Mouse (Mus musculus): ENCODE measurements at regions not wholly inside any gene's neighbourhood (a gene's known extent, or its start where the extent isn't known, plus 50 kb on each side); places are given as distances from the start of the nearest gene placed in this dataset.
A peak's percentile ranks its signal among the peaks of the same experiment; 100 is the strongest.

- H3K4me1 ChIP-seq: peaks cover 21% of the 10 kb centered on the region
- 71% methylated on average over 3 of the region's 3 CpGs for WGBS
- DNase-seq (ENCODE audit: low spot score): no peak
- H3K36me3 ChIP-seq: no peaks in the 10 kb centered on the region
- no peak overlapping the region for H3K4me3 ChIP-seq
- peaks cover 40% of the 10 kb centered on the region for H3K27me3 ChIP-seq (ENCODE audit: low read depth, poor library complexity, severe bottlenecking)
- no peak overlapping the region for H3K27ac ChIP-seq (replicated peaks)
- H3K9me3 ChIP-seq (replicated peaks): no peaks in the 10 kb centered on the region
These were observed 587.3 kb upstream of the Plxna2 start for GRCm38 (mm10) chr1:194030651-194031228.

- no peak for DNase-seq (ENCODE audit: low spot score)
- H3K36me3 ChIP-seq: no peaks in the 10 kb centered on the region
- H3K27ac ChIP-seq (replicated peaks): no peak overlapping the region
- H3K4me3 ChIP-seq: no peak overlapping the region
- H3K9me3 ChIP-seq (replicated peaks): no peaks in the 10 kb centered on the region
- peaks cover 19% of the 10 kb centered on the region for H3K27me3 ChIP-seq (ENCODE audit: low read depth, poor library complexity, severe bottlenecking)
- 76% methylated on average over 7 of the region's 7 CpGs for WGBS
- H3K4me1 ChIP-seq: no peaks in the 10 kb centered on the region
These were observed 590.9 kb upstream of the Plxna2 start for GRCm38 (mm10) chr1:194026958-194027692.

DNA sequence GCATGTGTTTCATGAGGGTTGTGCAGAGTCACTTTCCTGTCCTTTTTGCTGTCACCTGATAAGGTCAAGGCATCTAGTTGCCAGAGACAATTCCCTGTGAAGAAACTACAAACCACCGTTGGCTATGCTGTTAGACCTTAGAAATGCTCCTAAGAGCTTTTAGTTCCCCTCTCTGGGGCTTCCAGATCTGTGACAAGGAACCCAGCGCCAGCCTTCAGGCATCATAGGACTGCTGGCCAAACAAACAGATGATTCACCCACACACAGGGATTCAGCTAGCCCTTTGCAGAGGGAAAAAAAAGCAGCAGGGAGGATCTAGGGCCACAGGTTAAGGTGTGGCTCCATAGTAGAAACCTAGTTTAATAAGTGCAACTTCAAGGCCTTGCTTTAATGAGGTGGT lies 591.8 kb upstream of the Plxna2 start:
- WGBS: 75% methylated on average over 2 of the region's 2 CpGs
- no peaks in the 10 kb centered on the region for H3K9me3 ChIP-seq (replicated peaks)

DNA sequence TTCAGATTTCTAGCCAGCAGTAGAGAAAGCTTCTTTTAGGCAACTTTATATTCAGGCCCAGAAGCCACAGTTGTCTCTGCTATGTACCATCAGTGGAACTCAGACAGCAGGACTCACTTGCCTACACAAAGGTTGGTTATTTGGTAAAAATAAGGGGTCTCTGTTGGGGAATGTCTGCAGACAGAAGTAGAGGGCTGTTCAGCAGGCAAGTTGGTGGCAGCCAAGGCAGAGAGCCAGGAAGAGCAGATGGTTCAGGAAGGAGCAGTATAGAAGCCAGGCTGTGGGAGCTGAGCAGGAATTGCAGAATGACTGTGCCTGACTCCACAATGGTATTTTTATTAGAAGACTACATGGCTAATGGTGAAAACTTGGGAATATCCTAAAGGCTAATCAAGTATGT lies 598.7 kb upstream of the Plxna2 start:
- no peak overlapping the region for H3K4me3 ChIP-seq
- H3K9me3 ChIP-seq (replicated peaks): no peaks in the 10 kb centered on the region
- H3K27ac ChIP-seq (replicated peaks): no peak overlapping the region
- H3K4me1 ChIP-seq: no peaks in the 10 kb centered on the region
- no peaks in the 10 kb centered on the region for H3K27me3 ChIP-seq (ENCODE audit: low read depth, poor library complexity, severe bottlenecking)
- no peaks in the 10 kb centered on the region for H3K36me3 ChIP-seq
- no peak for DNase-seq (ENCODE audit: low spot score)

More for the DNA sequence above, 591.8 kb upstream of the Plxna2 start:
- H3K36me3 ChIP-seq: no peaks in the 10 kb centered on the region
- no peaks in the 10 kb centered on the region for H3K4me1 ChIP-seq
- H3K27me3 ChIP-seq (ENCODE audit: low read depth, poor library complexity, severe bottlenecking): peaks cover 16% of the 10 kb centered on the region
- no peak for DNase-seq (ENCODE audit: low spot score)
- no peak overlapping the region for H3K27ac ChIP-seq (replicated peaks)
- no peak overlapping the region for H3K4me3 ChIP-seq

GRCm38 (mm10) chr1:193992226-193992625 lies 622.1 kb upstream of the Camk1g start:
- WGBS: 87% methylated on average over 2 of the region's 2 CpGs
- H3K36me3 ChIP-seq: no peaks in the 10 kb centered on the region
- no peak overlapping the region for H3K4me3 ChIP-seq
- H3K27ac ChIP-seq (replicated peaks): no peak overlapping the region
- no peaks in the 10 kb centered on the region; the same call in 1 of the 2 replicates for H3K27me3 ChIP-seq (ENCODE audit: low read depth, poor library complexity, severe bottlenecking)
- peaks cover 23% of the 10 kb centered on the region for H3K4me1 ChIP-seq
- no peaks in the 10 kb centered on the region for H3K9me3 ChIP-seq (replicated peaks)
- no peak for DNase-seq (ENCODE audit: low spot score)

GRCm38 (mm10) chr1:193989956-193990675 lies 620.0 kb upstream of the Camk1g start:
- peak overlapping the region; percentile 13; the same call in 1 of the 2 replicates for H3K27ac ChIP-seq (replicated peaks)
- H3K9me3 ChIP-seq (replicated peaks): no peaks in the 10 kb centered on the region
- peak; percentile 19 for DNase-seq (ENCODE audit: low spot score)

DNA sequence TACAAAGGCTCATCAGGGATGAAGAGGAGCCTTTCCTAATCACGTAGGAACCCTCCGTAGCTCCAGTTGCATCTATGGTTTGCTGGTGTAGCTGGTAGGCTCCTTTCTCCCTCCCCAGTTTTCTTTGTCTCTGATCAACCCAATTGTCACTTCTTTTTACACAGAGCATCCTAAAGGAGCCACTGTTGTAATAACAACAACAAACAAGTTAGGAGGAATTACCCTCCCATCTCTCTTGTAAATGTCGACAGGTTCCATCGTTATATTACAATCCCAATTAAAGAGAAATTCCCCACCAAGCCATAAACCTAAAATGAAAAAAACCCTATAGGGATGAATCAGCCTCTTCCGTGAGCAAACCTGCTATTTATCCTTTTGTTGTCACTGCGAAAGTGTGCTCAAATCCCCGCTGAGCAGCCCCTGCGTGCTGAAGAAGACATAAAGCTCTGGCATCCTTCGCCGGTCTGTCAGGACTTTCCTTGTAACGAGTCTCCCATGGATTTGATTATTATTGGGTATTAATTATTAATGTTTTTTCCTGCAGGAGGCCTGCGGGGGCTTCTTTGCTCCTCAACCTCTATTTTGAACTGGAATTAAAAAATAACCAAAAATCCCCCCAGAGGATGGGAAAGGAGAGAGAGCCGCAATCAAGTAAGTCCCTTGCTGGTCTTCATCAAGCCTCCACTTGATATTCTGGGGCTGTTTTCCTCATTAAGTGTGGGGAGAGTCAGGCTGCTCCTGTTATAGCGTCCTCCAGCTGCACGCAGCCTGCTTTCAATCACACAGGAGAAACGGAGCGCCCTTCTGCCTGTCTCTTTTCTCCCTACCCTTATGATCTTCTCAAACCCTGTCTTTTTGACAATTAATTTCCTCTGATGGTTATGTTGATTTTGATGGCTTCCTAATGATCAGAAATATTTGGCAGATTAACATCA lies 619.1 kb upstream of the Camk1g start:
- 28% methylated on average over 17 of the region's 17 CpGs for WGBS
- peak overlapping the region; percentile 16 for H3K4me3 ChIP-seq

More at GRCm38 (mm10) chr1:193989956-193990675, 620.0 kb upstream of the Camk1g start:
- Histone ChIP-seq H3K36me3 (no peaks in the 10 kb centered on the region), H3K4me1 (peaks cover 23% of the 10 kb centered on the region), H3K27me3 (ENCODE audit: low read depth, poor library complexity, severe bottlenecking) (no peaks in the 10 kb centered on the region; the same call in 1 of the 2 replicates), H3K4me3 (peak overlapping the region; percentile 16; the same call in 1 of the 2 replicates)
- 59% methylated on average over 10 of the region's 10 CpGs for WGBS

GRCm38 (mm10) chr1:193980571-193980970 lies 610.5 kb upstream of the Camk1g start:
- no peaks in the 10 kb centered on the region for H3K36me3 ChIP-seq
- no peaks in the 10 kb centered on the region for H3K4me1 ChIP-seq
- no peaks in the 10 kb centered on the region for H3K9me3 ChIP-seq (replicated peaks)
- no peak overlapping the region for H3K27ac ChIP-seq (replicated peaks)
- 81% methylated on average over 4 of the region's 4 CpGs for WGBS
- H3K27me3 ChIP-seq (ENCODE audit: low read depth, poor library complexity, severe bottlenecking): no peaks in the 10 kb centered on the region
- no peak for DNase-seq (ENCODE audit: low spot score)
- H3K4me3 ChIP-seq: no peak overlapping the region

More for the DNA sequence above, 619.1 kb upstream of the Camk1g start:
- Histone ChIP-seq H3K27me3 (ENCODE audit: low read depth, poor library complexity, severe bottlenecking) (no peaks in the 10 kb centered on the region; the same call in 1 of the 2 replicates), H3K9me3 (replicated peaks) (no peaks in the 10 kb centered on the region), H3K36me3 (no peaks in the 10 kb centered on the region), H3K4me1 (peaks cover 23% of the 10 kb centered on the region), H3K27ac (replicated peaks) (peak overlapping the region; percentile 13)
- DNase-seq (ENCODE audit: low spot score): peak; percentile 14

DNA sequence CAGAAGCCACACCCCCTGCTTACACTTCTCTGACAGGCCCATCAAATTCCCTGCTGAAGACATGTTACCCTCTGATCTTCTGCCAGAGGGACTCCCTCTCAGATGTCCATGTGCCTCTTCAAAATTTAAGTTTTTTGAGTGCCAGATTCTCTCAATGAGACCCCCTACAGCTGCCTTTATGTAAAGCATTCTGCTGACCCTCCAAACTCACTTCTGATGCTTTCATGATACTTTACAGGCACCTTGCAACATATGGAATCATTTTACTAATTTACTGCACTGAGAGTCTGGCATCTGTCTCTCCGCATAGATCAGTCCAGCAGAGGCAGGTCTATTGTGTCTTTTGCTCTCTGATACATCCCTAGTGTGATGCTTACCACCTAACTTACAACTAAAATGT lies 601.4 kb upstream of the Camk1g start:
- Histone ChIP-seq H3K4me3 (no peak overlapping the region), H3K27me3 (ENCODE audit: low read depth, poor library complexity, severe bottlenecking) (no peaks in the 10 kb centered on the region), H3K36me3 (no peaks in the 10 kb centered on the region), H3K27ac (replicated peaks) (no peak overlapping the region), H3K9me3 (replicated peaks) (no peaks in the 10 kb centered on the region), H3K4me1 (no peaks in the 10 kb centered on the region)
- no peak for DNase-seq (ENCODE audit: low spot score)
- 76% methylated on average over 1 of the region's 1 CpGs for WGBS

DNA sequence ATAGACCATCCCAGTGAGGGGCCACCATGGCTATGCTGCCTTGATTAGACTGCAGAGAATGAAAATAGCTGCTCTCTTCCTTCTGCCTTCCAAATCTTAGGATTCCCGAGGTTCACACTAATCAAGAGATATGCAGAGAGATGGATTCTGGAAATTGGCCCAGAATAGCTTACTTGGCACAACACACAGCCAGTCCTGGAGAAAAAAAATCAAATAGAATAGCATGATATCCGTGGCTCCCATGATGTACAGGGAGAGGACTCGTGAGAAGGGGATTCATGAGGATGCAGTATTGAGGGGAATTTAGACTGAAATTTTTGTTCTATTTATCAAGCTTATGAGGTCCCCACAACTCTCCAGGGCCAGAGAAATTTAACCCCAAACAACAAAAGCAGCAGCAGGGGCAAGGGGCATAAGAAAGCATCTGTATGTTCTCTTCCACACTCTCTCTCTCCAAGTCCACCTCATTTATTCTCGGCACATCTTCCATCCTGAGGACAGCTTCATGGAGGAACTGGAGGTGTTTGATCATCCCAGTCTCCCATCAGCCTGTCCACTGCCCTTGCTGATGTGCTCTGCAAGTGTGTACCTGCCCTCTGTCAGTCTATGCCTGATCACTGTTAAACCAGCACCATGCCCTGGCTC lies 599.3 kb upstream of the Camk1g start:
- 82% methylated on average over 4 of the region's 4 CpGs for WGBS
- Histone ChIP-seq H3K4me1 (no peaks in the 10 kb centered on the region), H3K27ac (replicated peaks) (no peak overlapping the region), H3K27me3 (ENCODE audit: low read depth, poor library complexity, severe bottlenecking) (no peaks in the 10 kb centered on the region), H3K9me3 (replicated peaks) (no peaks in the 10 kb centered on the region), H3K36me3 (no peaks in the 10 kb centered on the region), H3K4me3 (no peak overlapping the region)
- DNase-seq (ENCODE audit: low spot score): no peak

DNA sequence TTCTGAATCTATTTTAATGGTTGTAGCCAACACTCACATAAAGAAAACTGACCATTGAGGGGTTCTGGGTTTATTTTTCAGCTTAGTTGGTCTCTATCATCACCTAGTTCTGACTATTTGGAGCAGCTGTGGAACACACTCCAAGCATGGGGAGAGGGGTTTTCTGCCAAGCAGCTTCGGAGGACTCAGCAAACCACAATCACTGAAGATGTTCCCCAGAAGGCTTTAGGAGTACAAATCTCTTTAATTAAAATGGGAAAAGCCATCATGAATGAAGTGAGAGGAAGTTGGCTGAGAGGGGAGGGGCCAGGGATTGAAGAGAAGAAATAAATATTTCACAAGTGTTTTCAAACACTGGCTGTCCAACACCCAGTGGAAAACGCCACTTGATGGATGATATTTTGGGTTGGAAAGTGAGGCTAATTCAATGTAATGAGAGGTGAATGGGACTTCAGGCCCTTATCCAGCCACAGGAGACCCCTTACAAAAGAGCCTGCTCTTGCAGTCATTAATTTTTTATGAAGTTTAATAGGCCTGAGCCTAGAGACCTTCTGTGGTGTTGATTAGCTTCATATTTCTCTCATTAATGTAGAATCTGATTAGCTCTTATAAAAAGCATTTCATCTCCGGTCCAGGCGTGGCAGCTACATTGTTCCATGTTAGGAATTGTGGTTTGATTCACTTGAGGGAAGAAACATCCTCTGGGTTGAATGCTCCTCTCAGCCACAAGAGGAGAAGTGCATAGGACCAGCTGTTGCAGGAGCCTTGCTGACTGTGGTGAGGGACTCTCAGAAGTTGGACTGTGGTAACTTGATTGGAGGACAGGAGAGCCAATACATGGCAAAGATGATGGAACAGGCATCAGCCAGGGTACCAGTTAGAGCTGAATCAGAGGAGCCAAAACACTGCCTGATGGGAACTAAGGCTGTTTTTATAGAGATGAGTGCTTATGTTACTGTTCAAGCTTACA lies 598.1 kb upstream of the Camk1g start:
- DNase-seq (ENCODE audit: low spot score): no peak
- H3K27me3 ChIP-seq (ENCODE audit: low read depth, poor library complexity, severe bottlenecking): no peaks in the 10 kb centered on the region
- H3K36me3 ChIP-seq: no peaks in the 10 kb centered on the region
- WGBS: 90% methylated on average over 4 of the region's 4 CpGs
- no peaks in the 10 kb centered on the region for H3K9me3 ChIP-seq (replicated peaks)
- H3K4me1 ChIP-seq: no peaks in the 10 kb centered on the region
- H3K27ac ChIP-seq (replicated peaks): no peak overlapping the region
- no peak overlapping the region for H3K4me3 ChIP-seq

Data from midbrain, embryonic 10.5 days (tissue).